Mouse (Mus musculus) testis, adult 2 months (tissue): ENCODE data around the gene Tef.

Experiments used
- CTCF ChIP-seq: fragments of 200-500 bp; IDR thresholded peaks from 2 replicates; pipeline ENCODE4 v1.5.1; 2012; ENCODE audit warnings: low read depth, mild to moderate bottlenecking, inconsistent platforms, low read length, moderate library complexity; ENCODE audit not compliant: control insufficient read depth, insufficient read depth, insufficient replicate concordance
- POLR2A ChIP-seq: fragments of 200-500 bp; IDR thresholded peaks from 2 replicates; pipeline ENCODE4 v1.6.1; 2012; ENCODE audit warnings: low read depth, mild to moderate bottlenecking, inconsistent platforms, low read length, moderate library complexity; ENCODE audit not compliant: control insufficient read depth

DNA sequence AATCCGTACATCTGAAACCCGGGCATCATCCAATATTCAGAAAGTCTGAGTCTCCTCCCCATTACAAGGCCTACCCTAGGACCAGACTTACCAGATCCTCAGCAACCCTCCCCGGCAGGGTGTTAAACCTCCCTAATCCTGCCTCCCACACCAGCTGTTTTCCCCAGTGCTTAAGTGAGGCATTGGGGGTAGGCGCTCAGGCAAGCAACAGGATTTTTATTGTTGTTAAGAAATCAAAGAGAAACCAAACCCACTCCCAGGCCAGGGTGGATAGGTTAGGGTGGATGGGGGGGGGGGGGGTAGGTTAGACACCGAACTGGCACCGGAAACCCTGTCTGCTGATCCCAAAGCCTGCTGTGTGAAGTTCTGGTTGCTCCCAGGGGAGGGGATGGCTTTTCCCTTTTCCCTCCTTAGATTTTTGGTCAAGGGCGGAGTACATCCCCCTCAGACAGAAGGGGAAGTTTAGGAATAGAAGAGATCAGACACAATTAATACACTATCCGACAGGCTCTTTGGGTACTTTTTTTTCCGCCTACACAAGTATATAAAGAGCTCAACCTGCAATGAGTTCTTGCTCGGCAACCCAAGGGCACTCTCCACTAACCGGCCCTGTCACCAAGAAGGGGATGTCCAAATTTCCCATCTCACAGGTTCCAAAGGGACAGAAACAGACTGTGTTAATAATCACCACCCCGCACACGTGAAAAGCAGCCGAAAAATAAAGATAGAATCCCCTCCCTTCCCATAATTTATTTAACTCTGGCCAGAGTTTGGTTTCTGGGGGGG lies 54.9 kb downstream of the Tef start:
- TF ChIP-seq CTCF (no peak), POLR2A (no peak)
